Mouse (Mus musculus) E14TG2a.4 (cell line): ENCODE measurements around the gene Cep44.
A peak's percentile ranks its signal among the peaks of the same experiment; 100 is the strongest.

Experiments used
- H3K27me3 ChIP-seq: 2 replicates; pipeline ENCODE4 v1.6.1; 2014; ENCODE audit warnings: low read length, control low read depth; ENCODE audit not compliant: insufficient read depth
- H3K36me3 ChIP-seq: 2 replicates; pipeline ENCODE4 v1.6.1; 2014; ENCODE audit warnings: low read length, control low read depth; ENCODE audit not compliant: insufficient read depth
- H3K4me1 ChIP-seq: replicated peaks from 2 replicates; pipeline ENCODE4 v1.6.1; 2014; ENCODE audit warnings: low read depth, low read length, control low read depth
- H3K4me3 ChIP-seq: replicated peaks from 2 replicates; pipeline ENCODE4 v1.5.1; 2014; ENCODE audit warnings: mild to moderate bottlenecking, low read length
- H3K9me3 ChIP-seq: 2 replicates; pipeline ENCODE4 v1.6.1; 2014; ENCODE audit warnings: low read length, control low read depth
- CTCF ChIP-seq: conservative IDR thresholded peaks from 2 replicates; pipeline ENCODE4 v1.5.1; 2014; ENCODE audit warnings: low read length
- NANOG ChIP-seq: IDR thresholded peaks from 2 replicates; pipeline ENCODE4 v1.6.1; 2014; ENCODE audit warnings: borderline replicate concordance, low read length, mixed read lengths
- POU5F1 ChIP-seq: IDR thresholded peaks from 2 replicates; pipeline ENCODE4 v1.6.1; 2014; ENCODE audit warnings: low read length, borderline replicate concordance

Gene Cep44

DNA sequence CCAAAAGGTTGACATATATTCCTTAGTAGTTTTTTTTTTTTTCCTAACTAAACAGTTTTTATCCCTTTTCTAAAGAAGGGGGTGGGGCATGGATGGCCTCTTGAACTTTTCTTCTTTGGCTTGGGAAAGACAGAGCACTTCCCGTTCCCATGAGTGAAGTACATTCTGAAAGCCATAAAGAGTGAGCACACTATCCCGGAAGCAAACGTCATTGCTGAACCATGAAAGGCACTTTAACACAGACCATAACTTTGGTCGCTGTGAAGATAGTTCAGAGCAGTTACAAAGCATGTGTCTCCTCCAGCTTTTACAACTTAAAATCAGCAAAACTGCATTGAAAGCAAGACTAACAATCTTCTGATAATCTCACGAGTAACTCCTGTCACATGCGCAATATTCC is 32.0 kb downstream of the Cep44 start:
- H3K36me3 ChIP-seq = no peaks in the 10 kb centered on the region
- H3K9me3 ChIP-seq = no peaks in the 10 kb centered on the region
- no peaks in the 10 kb centered on the region for H3K27me3 ChIP-seq
- H3K4me1 ChIP-seq = no peaks in the 10 kb centered on the region
- no peak overlapping the region for H3K4me3 ChIP-seq
- TF ChIP-seq CTCF (no peak), NANOG (no peak), POU5F1 (no peak)

DNA sequence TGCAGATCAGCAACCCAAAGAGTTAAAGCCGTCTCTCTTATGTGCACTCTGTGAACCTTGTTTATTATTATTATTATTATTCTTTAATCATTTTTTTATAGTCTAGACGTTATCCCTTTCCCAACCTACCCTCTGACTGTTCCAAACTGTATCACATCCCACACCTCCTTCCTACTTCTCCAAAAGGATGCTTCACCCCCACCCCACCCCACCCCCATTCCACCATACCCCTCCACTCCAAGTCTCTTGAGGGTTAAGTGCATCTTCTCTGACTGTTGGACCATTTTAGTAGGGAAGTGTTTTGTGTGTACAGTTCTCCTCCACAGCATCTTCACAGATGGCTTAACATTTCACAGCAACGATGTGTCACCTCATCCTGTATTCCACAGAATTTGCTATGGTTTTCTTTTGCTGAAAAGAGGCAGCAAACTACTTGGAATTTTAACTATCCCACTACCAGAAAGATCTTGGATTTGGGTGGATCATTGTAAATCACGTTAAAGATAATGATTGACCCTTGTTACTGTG is 41.8 kb downstream of the Cep44 start:
- Histone ChIP-seq H3K4me3 (no peak overlapping the region), H3K9me3 (no peaks in the 10 kb centered on the region), H3K27me3 (no peaks in the 10 kb centered on the region), H3K4me1 (0 out of 2 replicates have a peak, but pooled peaks cover 5% of the 10 kb centered on the region), H3K36me3 (no peaks in the 10 kb centered on the region)
- TF ChIP-seq POU5F1 (no peak), CTCF (no peak), NANOG (no peak)

- Histone ChIP-seq H3K9me3 (no peaks in the 10 kb centered on the region), H3K4me1 (0 out of 2 replicates have a peak, but pooled peaks cover 5% of the 10 kb centered on the region), H3K4me3 (no peak overlapping the region), H3K36me3 (no peaks in the 10 kb centered on the region), H3K27me3 (no peaks in the 10 kb centered on the region)
- no peak for TF ChIP-seq CTCF
- TF ChIP-seq POU5F1 = no peak
- TF ChIP-seq NANOG = no peak
Measured at GRCm38 (mm10) chr8:56508318-56508951, 42.4 kb downstream of the Cep44 start.

DNA sequence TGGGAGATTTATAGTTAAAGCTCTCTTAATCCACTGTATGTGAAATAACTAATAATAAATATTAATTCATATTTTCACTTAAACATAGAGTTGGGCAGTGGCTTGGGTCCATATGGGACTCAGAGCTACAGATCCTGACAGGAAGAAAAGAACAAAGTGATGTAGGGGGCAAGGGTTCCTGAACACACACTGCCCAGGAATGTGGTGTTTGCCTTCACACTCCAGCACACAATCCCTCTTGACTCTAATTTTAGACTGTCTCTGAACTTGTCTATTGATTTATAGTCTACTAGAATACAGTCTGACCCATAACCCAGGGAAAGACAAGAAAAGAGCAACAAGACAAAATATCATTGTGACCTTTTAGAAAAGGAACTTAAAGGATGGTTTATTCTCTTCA is 48.9 kb downstream of the Cep44 start:
- H3K4me1 ChIP-seq = 0 out of 2 replicates have a peak, but pooled peaks cover 5% of the 10 kb centered on the region
- no peaks in the 10 kb centered on the region for H3K9me3 ChIP-seq

GRCm38 (mm10) chr8:56489496-56489895 is 61.4 kb downstream of the Cep44 start:
- no peaks in the 10 kb centered on the region for H3K36me3 ChIP-seq
- H3K9me3 ChIP-seq = no peaks in the 10 kb centered on the region
- no peak overlapping the region for H3K4me3 ChIP-seq
- no peaks in the 10 kb centered on the region for H3K4me1 ChIP-seq
- TF ChIP-seq CTCF (no peak), NANOG (no peak), POU5F1 (no peak)
- no peaks in the 10 kb centered on the region for H3K27me3 ChIP-seq

More for the DNA sequence above, 48.9 kb downstream of the Cep44 start:
- H3K36me3 ChIP-seq = no peaks in the 10 kb centered on the region
- H3K4me3 ChIP-seq = no peak overlapping the region
- H3K27me3 ChIP-seq = no peaks in the 10 kb centered on the region
- TF ChIP-seq NANOG (no peak), POU5F1 (no peak), CTCF (no peak)

DNA sequence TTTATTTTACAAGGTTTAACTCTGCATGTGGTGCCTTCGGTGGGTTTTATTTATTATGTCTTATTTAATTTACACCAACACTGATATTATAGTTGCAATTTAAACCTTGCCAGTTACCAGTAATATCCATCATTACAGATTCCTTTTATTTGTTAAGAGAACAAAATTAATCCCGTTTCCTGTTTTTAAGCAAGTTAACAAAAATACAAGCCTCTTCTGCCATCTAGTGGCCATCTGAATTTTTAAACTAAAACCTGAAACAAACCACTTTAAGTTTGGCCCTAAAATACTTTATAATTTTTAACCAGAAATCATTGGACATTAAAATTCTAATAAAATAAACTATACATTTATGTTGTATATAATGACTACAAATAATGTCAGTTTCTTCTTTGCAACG is 64.8 kb downstream of the Cep44 start:
- no peak overlapping the region for H3K4me3 ChIP-seq
- peak; percentile 24 for TF ChIP-seq CTCF
- no peak for TF ChIP-seq POU5F1

More for the DNA sequence above, 64.8 kb downstream of the Cep44 start:
- no peaks in the 10 kb centered on the region for H3K4me1 ChIP-seq
- H3K9me3 ChIP-seq = no peaks in the 10 kb centered on the region
- H3K36me3 ChIP-seq = no peaks in the 10 kb centered on the region
- H3K27me3 ChIP-seq = no peaks in the 10 kb centered on the region
